Mouse (Mus musculus) stomach, embryonic 16.5 days (tissue): ENCODE measurements around the gene Rhbdf2. TPM values are rescaled to one million over a fixed set of nuclear protein-coding genes. Genes with fewer than 3 reads are reported as not detected.
"Not testable (repeated sequence)": the region's sequence is repeated elsewhere in the genome, so short reads cannot be mapped to it uniquely, and the experiment has no call there.

Experiments
- ATAC-seq: fragments of 200-750 bp; cut with Nextera tagmentation; 2 replicates; pipeline ENCODE4 v1.8.0; 2017; ENCODE audit warnings: moderate number of reproducible peaks, moderate TSS enrichment; ENCODE audit not compliant: insufficient read depth, low FRiP score
- H3K27ac ChIP-seq: fragments of 300-500 bp; sonication (generic); 2 replicates; pipeline ENCODE4 v1.5.1; 2014; ENCODE audit warnings: low read length
- H3K27me3 ChIP-seq: fragments of 300-500 bp; sonication (generic); 2 replicates; pipeline ENCODE4 v1.6.1; 2014; ENCODE audit warnings: low read length, control low read depth, mixed read lengths; ENCODE audit not compliant: control insufficient read depth, insufficient read depth
- H3K36me3 ChIP-seq: fragments of 300-500 bp; sonication (generic); 2 replicates; pipeline ENCODE4 v1.6.1; 2014; ENCODE audit warnings: low read length; ENCODE audit not compliant: control insufficient read depth, insufficient read depth
- H3K4me1 ChIP-seq: fragments of 300-500 bp; sonication (generic); 2 replicates; pipeline ENCODE4 v1.6.1; 2014; ENCODE audit warnings: low read length, control low read depth, mixed read lengths; ENCODE audit not compliant: control insufficient read depth, insufficient read depth
- H3K4me2 ChIP-seq: fragments of 300-500 bp; sonication (generic); 2 replicates; pipeline ENCODE4 v1.6.1; 2014; ENCODE audit warnings: low read depth, low read length, mixed read lengths
- H3K4me3 ChIP-seq: fragments of 300-500 bp; sonication (generic); replicated peaks from 2 replicates; pipeline ENCODE4 v1.5.1; 2014; ENCODE audit warnings: mild to moderate bottlenecking, low read length
- H3K9ac ChIP-seq: fragments of 300-500 bp; sonication (generic); 2 replicates; pipeline ENCODE4 v1.6.1; 2014; ENCODE audit warnings: low read length
- H3K9me3 ChIP-seq: fragments of 300-500 bp; sonication (generic); replicated peaks from 2 replicates; pipeline ENCODE4 v1.6.1; 2016; ENCODE audit warnings: low read length, control low read depth; ENCODE audit not compliant: control insufficient read depth
- WGBS: fragments of 180-500 bp; shearing (Covaris S2); extraction: QIAGEN DNeasy Blood & Tissue Kit; methylation state at CpG from one replicate; pipeline ENCODE4 v1.1.7; 2014; 5-methylcytosine and 5-hydroxymethylcytosine counted together
- polyA plus RNA-seq: library from polyadenylated mRNA; unstranded; fragments of >200 nt; fragmentation: Nextera tagmentation; extraction: Ambion mirVana; gene quantifications from 2 replicates; pipeline ENCODE4 v1.2.1, GENCODE M21; 2015

Gene Rhbdf2
- polyA plus RNA-seq = 8.2 and 9.3 TPM in 2 replicates

DNA sequence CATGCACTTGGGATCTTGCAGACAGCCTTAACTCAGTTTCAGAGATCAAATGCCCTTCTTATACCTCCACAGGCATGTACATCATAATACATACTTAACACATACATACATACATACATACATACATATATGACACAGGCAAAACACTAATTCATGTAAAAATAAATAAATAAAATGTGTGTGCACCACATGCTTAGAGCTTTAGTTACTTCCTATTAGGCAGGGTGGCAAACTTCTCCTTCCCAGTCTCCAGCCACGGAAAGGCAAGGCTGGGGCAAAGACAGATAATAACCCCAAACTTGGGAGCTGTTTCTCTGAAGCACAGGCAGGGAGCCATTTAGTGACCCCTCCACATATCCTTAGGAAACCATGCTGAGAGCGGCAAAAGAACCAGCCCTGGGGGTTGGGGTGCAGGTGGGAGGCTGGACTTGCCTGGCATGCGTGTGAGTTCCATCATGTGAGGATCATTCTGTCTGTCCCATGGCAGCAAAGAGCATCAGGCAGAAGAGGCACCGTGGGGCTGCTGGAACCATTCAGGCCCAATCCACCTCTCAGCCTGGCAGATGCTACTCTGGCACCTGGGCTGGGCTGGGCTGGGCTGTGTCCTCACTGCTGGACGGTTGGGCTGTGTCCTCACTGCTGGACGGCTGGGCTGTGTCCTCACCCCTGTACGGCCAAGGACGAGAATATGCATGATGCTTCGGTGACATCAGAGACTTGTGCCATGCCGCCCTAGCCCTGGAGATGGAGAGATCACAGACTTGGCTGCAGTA lies at the start of gene Rhbdf2:
TSS of gene Rhbdf2 (minus strand) at position 721 of the 773 bp plus-strand sequence.
- Histone ChIP-seq H3K9me3 (no peaks in the 10 kb centered on the region), H3K4me2 (no peak within 1 kb of the TSS), H3K27me3 (no peaks in the 10 kb centered on the region), H3K36me3 (no peaks in the 10 kb centered on the region), H3K4me3 (no peak within 1 kb of the TSS), H3K4me1 (peaks cover 19% of the 10 kb centered on the region), H3K27ac (no peak within 1 kb of the TSS), H3K9ac (no peak within 1 kb of the TSS)
- no peak for ATAC-seq
- WGBS = 74% methylated on average over 10 of the region's 10 CpGs

DNA sequence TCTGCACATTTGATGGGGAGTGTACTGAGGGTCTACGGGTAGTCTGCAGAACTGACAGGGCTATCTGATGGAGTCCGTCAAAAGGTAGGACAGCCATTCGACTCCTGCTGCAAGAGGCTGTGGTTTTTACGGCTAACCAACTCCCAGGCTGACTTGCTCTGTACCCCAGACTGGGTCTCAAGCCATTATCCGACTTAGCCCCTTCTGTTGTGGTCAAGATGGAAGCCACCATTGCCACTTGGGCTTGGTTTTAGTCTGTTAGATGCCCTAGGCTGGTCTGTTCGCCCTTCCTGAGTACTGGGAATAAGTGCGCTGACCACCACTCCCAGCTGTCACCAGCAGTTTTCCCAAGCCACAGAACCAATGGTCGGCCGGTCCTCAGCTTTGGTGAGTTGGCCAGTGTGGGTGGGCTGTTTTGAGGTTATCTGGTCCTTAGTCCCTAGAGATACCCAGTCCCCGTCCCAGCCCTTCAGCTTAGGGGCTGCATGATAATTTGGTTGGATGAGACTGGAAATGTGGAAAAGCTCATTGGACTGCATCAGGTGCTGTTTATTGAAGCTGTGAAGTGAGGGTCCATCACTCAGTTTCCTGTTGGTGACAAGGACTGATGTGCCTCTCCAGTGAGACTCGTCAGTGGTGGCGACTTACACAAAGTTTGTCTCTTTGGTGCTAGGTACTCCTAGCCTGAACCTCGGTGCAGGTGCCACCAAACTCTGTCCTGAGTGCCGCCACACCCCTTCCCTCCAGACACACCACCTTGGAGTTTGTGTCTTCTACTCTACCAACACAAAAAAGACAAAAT lies 49.6 kb upstream of the Rhbdf2 start:
- H3K4me1 ChIP-seq = peaks cover 18% of the 10 kb centered on the region
- H3K9ac ChIP-seq = no peak overlapping the region
- ATAC-seq = no peak
- no peak overlapping the region for H3K4me2 ChIP-seq
- peaks cover 19% of the 10 kb centered on the region for H3K36me3 ChIP-seq
- H3K4me3 ChIP-seq = no peak overlapping the region
- 88% methylated on average over 14 of the region's 14 CpGs for WGBS
- H3K27me3 ChIP-seq = no peaks in the 10 kb centered on the region
- H3K27ac ChIP-seq = no peak overlapping the region
- no peaks in the 10 kb centered on the region for H3K9me3 ChIP-seq

DNA sequence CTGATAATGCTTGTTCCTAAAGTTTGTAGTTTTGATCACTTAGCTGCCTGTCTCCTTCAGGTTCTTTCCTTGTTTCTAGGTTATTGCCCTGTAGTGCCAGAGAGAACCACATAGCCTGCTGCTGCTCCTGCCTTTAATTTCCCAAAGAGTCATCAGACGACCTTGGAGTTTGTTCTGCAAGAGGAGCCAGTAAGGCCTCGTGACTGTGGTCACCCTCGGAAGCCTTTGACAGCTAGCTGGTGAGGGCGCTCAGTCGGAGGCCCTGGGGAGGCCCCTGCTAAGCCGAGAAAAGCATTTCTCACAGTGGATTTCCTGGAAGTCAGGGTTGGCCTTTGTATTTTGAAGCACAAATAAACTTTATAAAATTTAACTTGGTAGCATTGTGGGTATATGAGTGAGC lies 48.6 kb upstream of the Rhbdf2 start:
- H3K9ac ChIP-seq, H3K9me3 ChIP-seq, H3K4me2 ChIP-seq, H3K27ac ChIP-seq, ATAC-seq, H3K27me3 ChIP-seq, H3K4me3 ChIP-seq: not testable (repeated sequence)
- Histone ChIP-seq H3K4me1 (peaks cover 18% of the 10 kb centered on the region), H3K36me3 (peaks cover 19% of the 10 kb centered on the region)
- 72% methylated on average over 6 of the region's 6 CpGs for WGBS

DNA sequence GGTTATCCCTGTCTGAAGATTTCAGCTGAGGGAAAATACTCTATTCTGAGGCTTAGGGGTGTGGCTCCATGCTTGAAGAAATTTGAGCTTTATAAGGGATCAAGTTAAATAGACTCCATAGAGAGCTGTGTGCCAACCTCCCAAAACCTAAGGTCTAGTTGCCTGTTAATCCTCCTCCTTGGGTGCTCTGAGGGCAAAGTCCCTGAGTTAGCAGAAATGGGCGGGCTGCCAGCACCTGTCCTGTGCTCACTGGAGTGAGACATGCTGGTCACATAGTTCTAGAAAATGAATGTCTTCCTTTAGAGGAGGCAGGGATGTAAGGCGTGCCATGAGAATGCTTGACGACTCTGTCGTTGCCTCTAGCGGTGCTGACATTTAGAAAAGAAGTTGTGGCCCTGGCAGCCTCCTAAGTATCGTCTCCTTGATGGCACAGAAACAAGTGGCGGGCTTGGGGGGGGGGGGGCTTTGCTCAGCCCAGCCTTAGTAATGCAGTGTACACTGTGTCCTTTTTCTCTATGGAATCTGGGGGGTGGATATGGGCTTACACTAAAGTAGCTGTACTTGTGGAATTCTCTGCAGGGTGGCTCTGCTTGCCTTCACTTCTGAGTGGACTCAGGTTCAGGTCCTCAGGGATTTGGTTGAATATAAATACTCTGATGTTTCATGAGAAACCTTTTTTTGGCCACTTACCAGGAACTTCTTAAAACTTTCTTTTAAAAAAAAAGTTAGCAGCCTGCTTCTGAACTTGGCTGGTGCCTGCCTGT lies 48.0 kb upstream of the Rhbdf2 start:
- Histone ChIP-seq H3K4me1 (peaks cover 18% of the 10 kb centered on the region), H3K27me3 (no peaks in the 10 kb centered on the region), H3K9ac (no peak overlapping the region), H3K9me3 (no peaks in the 10 kb centered on the region), H3K4me2 (no peak overlapping the region), H3K36me3 (peaks cover 19% of the 10 kb centered on the region), H3K4me3 (no peak overlapping the region), H3K27ac (no peak overlapping the region)
- 66% methylated on average over 7 of the region's 7 CpGs for WGBS
- ATAC-seq = peak; percentile 15; the same call in 1 of the 2 replicates

DNA sequence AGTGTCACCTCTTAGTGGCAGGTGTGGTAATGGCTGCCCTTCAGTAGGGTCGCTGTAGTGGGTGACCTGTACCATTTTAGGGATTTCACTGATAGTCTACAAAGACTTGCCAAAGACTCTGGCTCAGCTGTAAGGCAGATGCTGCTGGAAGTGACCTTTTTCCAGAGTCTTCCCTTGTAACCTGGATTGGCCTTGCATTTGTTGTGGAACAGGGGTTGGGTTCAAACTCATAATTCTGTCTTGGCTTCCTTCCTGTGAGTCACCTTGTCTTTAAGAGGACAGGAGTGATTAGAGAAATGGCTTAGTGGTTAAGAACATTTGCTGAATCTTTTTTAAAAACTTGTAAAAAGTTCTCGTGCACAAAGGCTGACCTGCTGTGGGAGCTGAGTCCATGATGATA lies 46.6 kb upstream of the Rhbdf2 start:
- H3K27ac ChIP-seq = no peak overlapping the region
- H3K4me3 ChIP-seq = no peak overlapping the region
- no peak for ATAC-seq
- peak overlapping the region; percentile 79; the same call in 1 of the 2 replicates for H3K4me2 ChIP-seq
- H3K9ac ChIP-seq = no peak overlapping the region; the same call in 1 of the 2 replicates
- WGBS = 74% methylated on average over 2 of the region's 2 CpGs
- H3K4me1 ChIP-seq = peaks cover 18% of the 10 kb centered on the region
- peaks cover 19% of the 10 kb centered on the region for H3K36me3 ChIP-seq
- H3K9me3 ChIP-seq = no peaks in the 10 kb centered on the region
- no peaks in the 10 kb centered on the region for H3K27me3 ChIP-seq

DNA sequence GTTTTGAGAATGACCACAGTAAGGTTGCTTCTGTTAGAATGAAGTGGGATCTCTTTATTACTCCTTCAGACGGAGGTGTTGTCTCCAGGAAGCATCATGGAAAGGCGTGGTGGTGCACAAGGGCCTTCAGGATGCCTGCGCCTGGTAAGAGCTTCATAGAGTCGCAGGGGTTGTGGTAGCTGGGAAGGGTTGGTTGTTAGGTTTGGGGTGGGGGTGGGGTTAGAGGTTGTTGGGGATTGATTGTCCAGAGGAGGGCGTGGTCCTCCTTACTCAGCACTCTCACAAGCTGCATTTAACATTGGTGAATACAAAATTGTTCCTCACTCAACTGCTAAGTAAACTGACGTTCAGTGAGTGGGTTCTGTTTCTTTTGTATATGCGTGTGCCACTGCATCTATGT lies 45.8 kb upstream of the Rhbdf2 start:
- Histone ChIP-seq H3K36me3 (peaks cover 19% of the 10 kb centered on the region), H3K9ac (peak overlapping the region; percentile 75), H3K9me3 (no peaks in the 10 kb centered on the region), H3K27ac (no peak overlapping the region), H3K4me2 (peak overlapping the region; percentile 79), H3K27me3 (no peaks in the 10 kb centered on the region), H3K4me1 (peaks cover 18% of the 10 kb centered on the region), H3K4me3 (peak overlapping the region; percentile 64)
- ATAC-seq = no peak
- WGBS = 8% methylated on average over 7 of the region's 7 CpGs

DNA sequence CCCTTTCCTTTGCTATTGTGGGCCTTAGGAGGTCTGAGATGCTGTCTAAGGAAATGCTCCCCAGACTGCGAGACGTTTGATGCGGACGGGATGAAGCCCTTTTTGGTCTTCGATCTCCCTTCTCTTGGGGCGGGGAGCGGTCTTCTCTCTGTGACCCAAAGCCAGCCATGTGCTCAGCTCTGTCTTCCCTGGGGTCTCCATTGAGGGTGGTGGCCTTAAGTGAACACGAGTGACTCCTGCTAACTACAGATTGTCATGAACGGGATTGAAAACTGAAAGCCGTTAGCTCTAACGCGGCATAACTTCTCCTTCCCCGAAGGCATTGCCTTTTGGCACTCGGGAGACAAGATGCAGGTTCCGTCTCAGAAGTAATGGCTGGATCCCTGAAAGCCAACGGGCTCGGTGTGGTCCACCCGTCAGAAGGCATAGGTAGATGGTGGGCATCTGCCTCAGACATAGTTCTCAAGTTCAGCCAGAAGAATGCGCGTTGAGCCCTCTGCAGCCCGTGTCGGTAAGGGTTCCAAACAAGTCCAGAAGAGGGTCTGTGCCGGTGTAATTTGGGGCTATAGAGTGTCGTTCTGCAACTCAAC lies 45.1 kb upstream of the Rhbdf2 start:
- ATAC-seq = no peak
- H3K4me2 ChIP-seq = peak overlapping the region; percentile 79
- no peaks in the 10 kb centered on the region for H3K9me3 ChIP-seq
- H3K27ac ChIP-seq = peak overlapping the region; percentile 11; the same call in 1 of the 2 replicates
- H3K27me3 ChIP-seq = no peaks in the 10 kb centered on the region
- peak overlapping the region; percentile 64 for H3K4me3 ChIP-seq
- peak overlapping the region; percentile 75 for H3K9ac ChIP-seq
- under 1% methylated on average over 24 of the region's 24 CpGs for WGBS
- peaks cover 16% of the 10 kb centered on the region for H3K36me3 ChIP-seq
- peaks cover 18% of the 10 kb centered on the region for H3K4me1 ChIP-seq

DNA sequence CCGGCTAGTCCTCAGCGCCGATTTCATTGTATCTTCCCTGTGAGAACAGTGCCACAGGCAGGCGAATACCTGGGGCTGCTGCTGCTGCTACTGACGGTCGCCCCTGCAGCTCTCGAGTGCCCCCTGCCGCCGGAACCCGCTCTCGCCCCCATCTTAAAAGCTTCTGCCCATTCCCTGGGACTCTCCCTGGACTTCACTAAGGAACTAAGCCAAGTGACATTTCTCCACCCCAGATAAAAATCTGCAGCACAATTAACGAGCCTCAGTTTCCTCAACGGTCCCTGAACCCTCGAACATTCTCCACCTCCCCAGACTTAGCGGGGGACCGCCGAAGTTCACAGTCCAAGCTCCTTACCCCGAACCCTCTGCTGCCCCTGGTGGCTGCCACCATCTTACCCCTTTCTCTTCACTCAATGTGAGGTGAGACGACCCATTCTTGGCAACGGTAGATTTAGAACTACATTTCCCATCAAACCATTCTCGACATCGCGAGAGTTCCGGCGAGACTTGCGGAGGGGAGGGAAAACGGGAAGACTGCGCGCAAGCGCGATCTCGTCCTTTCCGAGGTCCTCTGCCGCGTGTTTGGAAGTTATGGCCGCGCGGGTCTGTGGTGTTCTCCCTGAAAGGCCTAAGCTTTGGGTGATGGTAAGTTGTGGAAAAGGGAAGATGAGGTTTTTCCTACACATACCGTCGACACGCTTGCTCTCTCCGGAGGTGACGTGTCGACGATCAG lies 44.5 kb upstream of the Rhbdf2 start:
- H3K9ac ChIP-seq = peak overlapping the region; percentile 75
- H3K4me3 ChIP-seq = peak overlapping the region; percentile 64
- under 1% methylated on average over 45 of the region's 45 CpGs for WGBS
- H3K4me1 ChIP-seq = peaks cover 18% of the 10 kb centered on the region
- H3K4me2 ChIP-seq = peak overlapping the region; percentile 79
- peaks cover 11% of the 10 kb centered on the region for H3K36me3 ChIP-seq
- peak; percentile 89 for ATAC-seq
- no peaks in the 10 kb centered on the region for H3K9me3 ChIP-seq
- no peaks in the 10 kb centered on the region for H3K27me3 ChIP-seq
- H3K27ac ChIP-seq = peak overlapping the region; percentile 26; the same call in 1 of the 2 replicates
